Mouse (Mus musculus): ENCODE data around the gene Insrr. TPM values are rescaled to one million over a fixed set of nuclear protein-coding genes. Genes with fewer than 3 reads are reported as not detected.

The Insrr gene
- total RNA-seq (2021), result under 1 TPM; 0.25 to 0.35 TPM
- long read RNA-seq, experiment 1, partial matches to known transcripts, result 1 of 1 reads
- long read RNA-seq, experiment 1, other reads (novel, unspliced or antisense), result 0 of 1 reads
- long read RNA-seq, experiment 2, full-length matches to known transcripts, result 1 of 1 reads
- long read RNA-seq, experiment 2, partial matches to known transcripts, result 0 of 1 reads
- long read RNA-seq, experiment 2, other reads (novel, unspliced or antisense), result 0 of 1 reads

- peak; percentile 61 for DNase-seq
- intact Hi-C loops (cut with DNase I; ENCODE audit: low total_unique reads), result no loop called here
Measured at GRCm38 (mm10) chr3:87796736-87797334, at the start of gene Insrr. TSS of gene Insrr (plus strand) at chr3:87796951.

- intact Hi-C loops (cut with DNase I; ENCODE audit: low total_unique reads), result no loop called here
- no peak for DNase-seq
Measured at GRCm38 (mm10) chr3:87748431-87748830, 48.3 kb upstream of the Insrr start, which contains the start of gene Lrrc71. TSS of gene Lrrc71 (minus strand) at chr3:87748625.

- DNase-seq, result no peak
- intact Hi-C loops (cut with DNase I; ENCODE audit: low total_unique reads), result no loop called here
Measured at GRCm38 (mm10) chr3:87749036-87749435, 47.7 kb upstream of the Insrr start.

- DNase-seq, result no peak
- intact Hi-C loops (cut with DNase I; ENCODE audit: low total_unique reads), result loop anchor here (10.0 kb wide), 1 partner anchor 65 kb away; no protein-coding TSS in a partner anchor
Measured at GRCm38 (mm10) chr3:87749977-87750376, 46.8 kb upstream of the Insrr start.

- DNase-seq, result no peak
Measured at GRCm38 (mm10) chr3:87752567-87752966, 44.2 kb upstream of the Insrr start.

GRCm38 (mm10) chr3:87753829-87754228, 42.9 kb upstream of the Insrr start:
- no peak for DNase-seq
- intact Hi-C loops (cut with DNase I; ENCODE audit: low total_unique reads), result loop anchor here (10.0 kb wide), 1 partner anchor 61 kb away; no protein-coding TSS in a partner anchor

More at GRCm38 (mm10) chr3:87752567-87752966, 44.2 kb upstream of the Insrr start:
- intact Hi-C loops (cut with DNase I; ENCODE audit: low total_unique reads), result loop anchor here (10.0 kb wide), 1 partner anchor 62 kb away; no protein-coding TSS in a partner anchor

GRCm38 (mm10) chr3:87755964-87756363, 40.8 kb upstream of the Insrr start:
- intact Hi-C loops (cut with DNase I; ENCODE audit: low total_unique reads), result loop anchor here (10.0 kb wide), 1 partner anchor 59 kb away; no protein-coding TSS in a partner anchor
- peak; percentile 89 for DNase-seq

- intact Hi-C loops (cut with DNase I; ENCODE audit: low total_unique reads), result loop anchor here (10.0 kb wide), 1 partner anchor 58 kb away; no protein-coding TSS in a partner anchor
- DNase-seq, result no peak
Measured at GRCm38 (mm10) chr3:87756488-87756887, 40.3 kb upstream of the Insrr start.

GRCm38 (mm10) chr3:87758641-87759040, 38.1 kb upstream of the Insrr start:
- intact Hi-C loops (cut with DNase I; ENCODE audit: low total_unique reads), result loop anchor here (10.0 kb wide), 1 partner anchor 56 kb away; no protein-coding TSS in a partner anchor
- DNase-seq, result no peak

GRCm38 (mm10) chr3:87761408-87762375, 35.1 kb upstream of the Insrr start:
- DNase-seq, result no peak
- intact Hi-C loops (cut with DNase I; ENCODE audit: low total_unique reads), result no loop called here

GRCm38 (mm10) chr3:87763202-87763601, 33.5 kb upstream of the Insrr start:
- intact Hi-C loops (cut with DNase I; ENCODE audit: low total_unique reads), result no loop called here
- DNase-seq, result no peak

GRCm38 (mm10) chr3:87763683-87764289, 33.0 kb upstream of the Insrr start:
- intact Hi-C loops (cut with DNase I; ENCODE audit: low total_unique reads), result no loop called here
- peak; percentile 86 for DNase-seq

- DNase-seq, result no peak
- intact Hi-C loops (cut with DNase I; ENCODE audit: low total_unique reads), result no loop called here
Measured at GRCm38 (mm10) chr3:87764506-87764905, 32.2 kb upstream of the Insrr start.

GRCm38 (mm10) chr3:87765091-87765490, 31.7 kb upstream of the Insrr start:
- DNase-seq, result no peak
- intact Hi-C loops (cut with DNase I; ENCODE audit: low total_unique reads), result no loop called here

GRCm38 (mm10) chr3:87765631-87766283, 31.0 kb upstream of the Insrr start:
- no peak for DNase-seq
- intact Hi-C loops (cut with DNase I; ENCODE audit: low total_unique reads), result no loop called here

GRCm38 (mm10) chr3:87766284-87766667, 30.5 kb upstream of the Insrr start:
- intact Hi-C loops (cut with DNase I; ENCODE audit: low total_unique reads), result no loop called here
- no peak for DNase-seq

- DNase-seq, result no peak
- intact Hi-C loops (cut with DNase I; ENCODE audit: low total_unique reads), result no loop called here
Measured at GRCm38 (mm10) chr3:87767764-87768163, 29.0 kb upstream of the Insrr start.

GRCm38 (mm10) chr3:87768431-87768830, 28.3 kb upstream of the Insrr start:
- intact Hi-C loops (cut with DNase I; ENCODE audit: low total_unique reads), result no loop called here
- DNase-seq, result no peak

- intact Hi-C loops (cut with DNase I; ENCODE audit: low total_unique reads), result no loop called here
- DNase-seq, result peak; percentile 90
Measured at GRCm38 (mm10) chr3:87768844-87769243, 27.9 kb upstream of the Insrr start.

All from gastrocnemius, postnatal 14 days (tissue).